Mouse (Mus musculus): Measurements from ENCODE around the gene Rpl38.

DNA sequence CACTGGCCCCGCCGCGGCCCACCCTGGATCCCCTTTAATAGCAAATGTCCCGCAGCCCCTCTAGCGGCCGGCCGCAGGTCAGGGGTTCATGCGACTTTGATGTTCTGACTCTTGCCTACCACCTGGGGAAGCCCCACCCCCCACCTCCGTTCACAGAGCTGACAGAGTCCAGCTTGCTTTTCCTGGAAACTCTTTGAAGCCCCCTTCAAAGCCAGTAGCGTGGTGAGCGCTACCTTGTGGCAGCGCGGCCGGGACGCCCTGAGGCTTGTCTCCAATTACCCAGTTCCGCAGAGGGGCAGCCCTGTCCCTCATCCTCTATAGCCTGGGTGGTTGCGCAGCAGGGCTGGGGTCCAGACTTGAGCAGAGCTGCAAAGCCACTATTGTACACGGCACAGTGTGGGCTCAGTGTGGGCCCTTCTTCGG lies 28.6 kb upstream of the Rpl38 start:
- TF ChIP-seq POLR2A (IDR thresholded peaks at IDR 0.05; ENCODE audit: low read depth, low read length) (no peak), CTCF (IDR thresholded peaks at IDR 0.05; ENCODE audit: extremely low read depth, insufficient read length, insufficient replicate concordance, low read depth, low read length) (no peak)

Measured in small intestine, adult 2 months (tissue).